Mouse (Mus musculus) hindbrain, embryonic 12.5 days (tissue): ENCODE measurements around the gene Grin2c. TPM values are rescaled to one million over a fixed set of nuclear protein-coding genes. Genes with fewer than 3 reads are reported as not detected.

ENCODE experiments used
- ATAC-seq: fragments of 200-750 bp; cut with Nextera tagmentation; 2 replicates; pipeline ENCODE4 v1.8.0; 2017; ENCODE audit warnings: moderate TSS enrichment; ENCODE audit not compliant: low FRiP score
- H3K27ac ChIP-seq: fragments of 300-500 bp; sonication (generic); 2 replicates; pipeline ENCODE4 v1.5.1; 2016; ENCODE audit warnings: mild to moderate bottlenecking
- H3K27me3 ChIP-seq: fragments of 300-500 bp; sonication (generic); 2 replicates; pipeline ENCODE4 v1.6.1; 2016; ENCODE audit warnings: mild to moderate bottlenecking
- H3K36me3 ChIP-seq: fragments of 300-500 bp; sonication (generic); 2 replicates; pipeline ENCODE4 v1.6.1; 2016; ENCODE audit warnings: mild to moderate bottlenecking
- H3K4me1 ChIP-seq: fragments of 300-500 bp; sonication (generic); 2 replicates; pipeline ENCODE4 v1.6.1; 2016
- H3K4me2 ChIP-seq: fragments of 300-500 bp; sonication (generic); replicated peaks from 2 replicates; pipeline ENCODE4 v1.6.1; 2016; ENCODE audit warnings: mild to moderate bottlenecking
- H3K4me3 ChIP-seq: fragments of 300-500 bp; sonication (generic); 2 replicates; pipeline ENCODE4 v1.5.1; 2016; ENCODE audit warnings: mild to moderate bottlenecking
- H3K9ac ChIP-seq: fragments of 300-500 bp; sonication (generic); 2 replicates; pipeline ENCODE4 v1.6.1; 2016; ENCODE audit warnings: mild to moderate bottlenecking, moderate library complexity
- H3K9me3 ChIP-seq: fragments of 300-500 bp; sonication (generic); replicated peaks from 2 replicates; pipeline ENCODE4 v1.6.1; 2016; ENCODE audit warnings: mild to moderate bottlenecking
- WGBS: fragments of 180-500 bp; shearing (Covaris S2); methylation state at CpG from one replicate; pipeline ENCODE4 v1.1.7; 2016; 5-methylcytosine and 5-hydroxymethylcytosine counted together
- polyA plus RNA-seq: library from polyadenylated mRNA; unstranded; fragments of >200 nt; fragmentation: Nextera tagmentation; extraction: Ambion mirVana; gene quantifications from 2 replicates; pipeline ENCODE4 v1.2.1, GENCODE M21; 2016

Gene Grin2c
- polyA plus RNA-seq, 1 experiment from 2014 or later: 0.57 TPM

DNA sequence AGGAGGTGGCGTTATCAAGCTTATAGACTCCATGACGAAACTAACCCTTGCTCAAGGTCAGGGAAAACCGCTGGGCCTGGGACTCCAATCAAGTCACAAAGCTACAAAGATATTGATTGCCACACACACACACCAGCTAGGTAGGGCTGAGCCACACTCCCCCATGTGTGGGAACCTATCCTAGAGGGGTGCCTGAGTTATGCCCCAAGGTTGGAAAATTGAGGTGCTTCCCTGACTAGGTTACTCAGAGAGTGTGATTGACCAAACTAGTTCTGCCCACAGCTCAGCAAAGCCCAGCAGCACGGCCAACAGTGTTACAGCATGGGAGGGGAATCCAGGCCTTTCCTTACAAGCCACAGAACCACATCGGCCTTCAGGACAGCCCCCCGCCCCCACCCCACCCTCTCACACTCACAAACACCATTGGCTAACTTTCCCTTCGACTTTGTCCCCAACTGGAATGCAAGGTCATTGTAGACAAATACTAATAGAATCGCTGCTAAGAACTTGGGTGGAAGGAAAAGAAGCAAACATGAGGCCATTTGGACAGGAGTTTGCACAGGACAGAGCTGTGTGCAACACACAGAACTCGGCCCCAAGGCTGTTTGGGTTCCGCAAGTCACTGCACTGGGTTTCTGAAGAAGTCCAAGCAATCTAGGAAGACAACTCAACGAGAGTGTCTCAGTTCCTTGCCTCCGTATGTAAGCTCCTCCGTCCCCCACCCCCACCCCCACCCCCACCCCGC, 25.8 kb upstream of the Grin2c start:
- Histone ChIP-seq H3K4me1 (peaks cover 6% of the 10 kb centered on the region; the same call in 1 of the 2 replicates), H3K36me3 (no peaks in the 10 kb centered on the region), H3K4me2 (no peak overlapping the region), H3K27me3 (peaks cover 21% of the 10 kb centered on the region), H3K27ac (no peak overlapping the region), H3K9me3 (no peaks in the 10 kb centered on the region), H3K4me3 (no peak overlapping the region), H3K9ac (no peak overlapping the region)
- ATAC-seq: no peak
- 73% methylated on average over 14 of the region's 14 CpGs for WGBS

DNA sequence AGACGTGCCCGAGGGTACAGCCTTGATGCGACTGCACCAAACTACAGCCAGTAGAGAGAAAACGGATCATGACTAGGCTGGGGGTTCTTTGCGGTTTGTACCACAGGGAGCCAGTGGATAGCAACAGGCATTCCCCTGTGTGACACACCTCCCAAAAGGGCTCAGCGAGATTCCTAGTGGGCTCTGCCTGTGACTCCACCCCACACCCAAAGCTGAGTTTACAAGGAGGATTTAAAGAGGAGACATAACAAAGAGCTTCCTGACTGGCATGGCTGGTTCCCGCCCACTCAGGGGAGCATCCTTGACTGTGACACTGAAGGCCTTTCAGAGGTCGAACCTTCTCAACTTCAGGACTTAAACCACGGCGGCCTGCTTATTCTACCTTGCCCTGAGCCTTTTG, 24.5 kb upstream of the Grin2c start:
- H3K4me3 ChIP-seq: no peak overlapping the region
- no peaks in the 10 kb centered on the region for H3K36me3 ChIP-seq
- no peak for ATAC-seq
- peaks cover 10% of the 10 kb centered on the region for H3K27me3 ChIP-seq
- H3K9me3 ChIP-seq: no peaks in the 10 kb centered on the region
- H3K27ac ChIP-seq: no peak overlapping the region
- WGBS: 76% methylated on average over 10 of the region's 10 CpGs
- no peak overlapping the region for H3K4me2 ChIP-seq
- H3K9ac ChIP-seq: no peak overlapping the region
- H3K4me1 ChIP-seq: no peaks in the 10 kb centered on the region; the same call in 1 of the 2 replicates

DNA sequence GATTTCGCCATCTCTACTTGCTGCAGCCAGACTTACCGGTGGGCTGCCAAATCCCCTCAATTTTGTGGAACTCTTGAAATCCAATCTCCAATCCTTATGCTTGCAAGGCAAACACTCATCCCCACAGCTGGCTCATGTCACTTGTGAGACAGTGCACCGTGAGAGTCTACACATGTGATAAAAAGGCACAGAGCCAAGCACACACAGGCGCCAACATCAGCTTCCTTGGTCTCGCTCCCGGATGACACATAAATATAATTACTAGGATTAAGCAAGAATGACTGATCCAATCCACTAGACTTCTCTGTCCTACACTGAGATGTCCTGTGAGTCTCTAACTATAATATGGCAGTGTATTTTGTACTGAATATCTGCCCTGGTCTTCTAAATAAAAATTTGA, 23.9 kb upstream of the Grin2c start:
- 88% methylated on average over 6 of the region's 6 CpGs for WGBS
- no peak for ATAC-seq
- no peaks in the 10 kb centered on the region; the same call in 1 of the 2 replicates for H3K4me1 ChIP-seq

DNA sequence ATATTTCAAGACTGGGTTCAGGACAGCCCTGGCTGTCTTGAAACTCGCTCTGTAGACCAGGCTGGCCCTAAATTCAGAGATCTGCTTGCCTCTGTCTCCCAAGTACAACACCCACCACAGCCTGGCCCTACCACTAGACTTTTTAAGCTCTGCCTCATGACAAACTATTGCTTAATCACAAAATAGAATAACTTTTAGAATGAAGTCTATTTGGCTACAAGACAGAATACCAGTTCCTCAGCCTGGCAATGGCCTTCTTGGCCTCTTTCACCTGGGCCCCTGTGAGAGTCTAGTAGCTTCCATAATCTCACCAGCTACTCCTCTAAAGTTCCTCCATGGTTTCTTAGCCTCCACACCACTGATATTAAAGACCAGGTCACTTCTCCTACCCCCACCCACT, 23.3 kb upstream of the Grin2c start:
- Histone ChIP-seq H3K27ac (no peak overlapping the region), H3K4me3 (no peak overlapping the region), H3K36me3 (no peaks in the 10 kb centered on the region), H3K4me1 (no peaks in the 10 kb centered on the region; the same call in 1 of the 2 replicates), H3K4me2 (no peak overlapping the region), H3K27me3 (no peaks in the 10 kb centered on the region), H3K9me3 (no peaks in the 10 kb centered on the region), H3K9ac (no peak overlapping the region)
- 100% methylated on average over 1 of the region's 1 CpGs for WGBS
- no peak for ATAC-seq

More for the DNA sequence above, 23.9 kb upstream of the Grin2c start:
- Histone ChIP-seq H3K9ac (no peak overlapping the region), H3K27ac (no peak overlapping the region), H3K36me3 (no peaks in the 10 kb centered on the region), H3K27me3 (peaks cover 5% of the 10 kb centered on the region; the same call in 1 of the 2 replicates), H3K4me2 (no peak overlapping the region), H3K4me3 (no peak overlapping the region), H3K9me3 (no peaks in the 10 kb centered on the region)

DNA sequence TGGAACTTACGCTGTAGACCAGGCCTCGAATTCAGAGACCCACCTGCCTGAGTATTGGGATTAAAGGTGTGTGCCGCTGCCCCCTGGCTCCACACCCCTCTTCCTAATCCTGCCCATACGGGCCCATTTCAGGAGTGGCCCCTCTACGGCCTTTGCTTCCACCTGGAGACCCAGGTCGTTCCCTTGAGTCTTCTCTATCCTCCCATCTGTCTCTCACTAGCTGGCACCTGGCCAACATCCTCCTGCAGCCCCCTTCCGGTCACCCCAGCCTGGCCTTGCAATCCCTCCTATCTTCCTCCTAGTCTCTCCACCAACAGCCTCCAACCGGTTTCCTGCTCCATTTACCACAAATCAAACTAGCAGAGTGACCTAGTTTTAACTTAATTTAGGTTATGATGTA, 22.8 kb upstream of the Grin2c start:
- no peak overlapping the region for H3K27ac ChIP-seq
- WGBS: 84% methylated on average over 8 of the region's 8 CpGs
- H3K4me1 ChIP-seq: no peaks in the 10 kb centered on the region; the same call in 1 of the 2 replicates
- no peak overlapping the region for H3K9ac ChIP-seq
- no peaks in the 10 kb centered on the region for H3K9me3 ChIP-seq
- no peaks in the 10 kb centered on the region for H3K27me3 ChIP-seq
- no peak overlapping the region for H3K4me2 ChIP-seq
- no peak overlapping the region for H3K4me3 ChIP-seq
- ATAC-seq: no peak
- no peaks in the 10 kb centered on the region for H3K36me3 ChIP-seq

DNA sequence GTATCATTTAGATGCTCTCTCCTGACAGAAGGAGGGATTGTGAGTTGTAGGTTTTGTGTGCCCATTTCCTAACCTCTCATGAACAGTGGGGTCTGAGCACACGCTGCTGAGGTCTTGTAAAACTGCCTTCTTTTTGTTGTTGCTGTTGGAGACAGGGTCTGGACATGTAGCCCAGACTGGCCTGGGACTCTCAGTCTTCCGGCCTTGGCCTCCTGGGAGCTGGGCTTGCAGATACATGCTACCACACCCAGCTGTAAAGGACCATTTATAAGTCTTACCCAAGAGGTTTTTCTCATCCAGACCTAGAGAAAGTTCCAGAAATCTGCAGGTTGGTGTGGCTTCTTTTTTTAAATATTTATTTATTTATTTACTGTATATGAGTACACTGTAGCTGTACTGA, 21.3 kb upstream of the Grin2c start:
- 90% methylated on average over 2 of the region's 2 CpGs for WGBS
- Histone ChIP-seq H3K9ac (no peak overlapping the region), H3K9me3 (no peaks in the 10 kb centered on the region)

DNA sequence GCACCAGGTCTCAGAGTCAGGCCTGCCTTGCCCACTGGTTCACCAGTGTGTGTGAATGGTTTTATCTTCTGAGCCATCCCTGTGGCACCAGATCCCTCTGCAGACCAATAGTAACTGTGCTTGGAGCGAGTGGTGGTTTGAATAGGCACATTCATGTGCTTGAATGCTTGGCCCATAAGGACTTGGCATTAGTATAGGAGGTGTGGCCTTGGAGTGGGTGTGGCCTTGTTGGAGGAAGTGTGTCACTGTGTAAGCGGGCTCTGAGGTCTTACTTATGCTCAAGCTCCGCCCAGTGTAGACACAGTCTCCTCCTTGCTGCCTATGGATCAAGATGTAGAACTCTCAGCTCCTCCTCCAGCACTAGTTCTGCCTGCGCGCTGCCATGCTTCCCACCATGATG, 20.3 kb upstream of the Grin2c start:
- ATAC-seq: no peak
- WGBS: 81% methylated on average over 5 of the region's 5 CpGs

More for the DNA sequence above, 21.3 kb upstream of the Grin2c start:
- Histone ChIP-seq H3K4me3 (no peak overlapping the region), H3K4me1 (no peaks in the 10 kb centered on the region; the same call in 1 of the 2 replicates), H3K36me3 (no peaks in the 10 kb centered on the region), H3K4me2 (no peak overlapping the region), H3K27ac (no peak overlapping the region), H3K27me3 (no peaks in the 10 kb centered on the region)
- no peak for ATAC-seq

DNA sequence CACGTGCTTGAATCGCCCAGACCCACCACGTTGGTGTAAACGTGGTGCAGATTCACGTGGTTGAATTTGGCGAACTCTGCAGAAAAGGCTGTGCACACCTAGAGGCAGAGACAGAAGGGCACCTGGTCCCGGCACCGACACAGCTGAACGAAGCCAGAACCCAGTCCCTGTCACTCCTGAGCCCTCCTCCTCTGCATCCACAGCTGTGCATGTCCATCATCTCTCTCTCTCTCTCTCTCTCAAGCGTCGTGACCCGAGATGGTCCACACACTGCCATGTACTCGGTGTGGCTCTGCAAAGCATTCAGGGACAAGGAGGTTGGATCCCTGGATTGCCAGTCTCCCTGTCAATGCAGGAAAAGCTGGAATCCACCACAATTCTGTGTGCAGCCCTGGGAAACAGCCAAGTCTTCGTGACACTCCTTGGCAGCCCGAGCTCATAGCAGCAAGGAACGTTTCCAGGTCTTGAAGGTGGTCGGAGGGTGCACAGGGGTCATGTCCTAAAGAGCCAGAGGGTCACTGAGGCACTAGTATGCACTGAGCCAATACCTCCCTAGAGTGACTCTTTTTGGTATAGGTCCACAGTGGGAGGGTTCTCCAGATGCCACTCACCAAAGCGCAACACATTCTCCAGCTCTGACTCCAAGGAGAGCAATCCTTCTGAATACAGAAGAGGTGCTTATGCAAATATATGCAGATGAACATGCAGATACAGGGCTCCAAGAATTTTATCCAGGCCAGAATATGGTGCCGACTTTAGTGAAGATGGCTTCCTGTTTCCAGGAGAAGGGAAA, 19.4 kb upstream of the Grin2c start:
- Histone ChIP-seq H3K9ac (no peak overlapping the region), H3K36me3 (no peaks in the 10 kb centered on the region), H3K9me3 (no peaks in the 10 kb centered on the region), H3K4me3 (no peak overlapping the region), H3K27me3 (no peaks in the 10 kb centered on the region), H3K4me2 (no peak overlapping the region), H3K4me1 (no peaks in the 10 kb centered on the region; the same call in 1 of the 2 replicates), H3K27ac (no peak overlapping the region)
- ATAC-seq: no peak
- 76% methylated on average over 19 of the region's 19 CpGs for WGBS

More for the DNA sequence above, 20.3 kb upstream of the Grin2c start:
- no peak overlapping the region for H3K4me2 ChIP-seq
- no peaks in the 10 kb centered on the region for H3K9me3 ChIP-seq
- H3K9ac ChIP-seq: no peak overlapping the region
- no peaks in the 10 kb centered on the region for H3K36me3 ChIP-seq
- no peaks in the 10 kb centered on the region; the same call in 1 of the 2 replicates for H3K4me1 ChIP-seq
- H3K4me3 ChIP-seq: no peak overlapping the region
- no peak overlapping the region for H3K27ac ChIP-seq
- no peaks in the 10 kb centered on the region for H3K27me3 ChIP-seq

DNA sequence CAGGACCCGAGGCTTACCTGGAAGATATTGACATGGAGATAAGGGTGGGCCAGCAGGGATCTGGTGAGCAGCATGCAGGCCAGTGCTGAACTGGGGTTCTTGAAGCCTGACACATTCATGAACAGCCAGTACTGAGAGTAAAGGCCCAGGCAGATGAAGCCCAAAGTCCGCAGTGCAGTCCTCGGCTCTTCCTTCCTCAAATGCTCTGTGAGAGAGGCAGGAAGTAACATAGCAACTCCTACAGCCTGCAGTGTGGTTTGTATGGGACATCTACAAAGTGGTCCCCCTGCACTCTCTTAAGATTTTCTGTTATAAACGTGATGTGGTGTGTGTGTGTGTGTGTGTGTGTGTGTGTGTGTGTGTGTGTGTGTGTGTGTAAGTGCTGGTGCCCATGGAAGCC, 18.2 kb upstream of the Grin2c start:
- Histone ChIP-seq H3K4me2 (no peak overlapping the region), H3K9ac (no peak overlapping the region), H3K36me3 (no peaks in the 10 kb centered on the region), H3K9me3 (no peaks in the 10 kb centered on the region), H3K4me3 (no peak overlapping the region), H3K4me1 (no peaks in the 10 kb centered on the region; the same call in 1 of the 2 replicates), H3K27me3 (no peaks in the 10 kb centered on the region), H3K27ac (no peak overlapping the region)
- no peak for ATAC-seq
- WGBS: 75% methylated on average over 4 of the region's 4 CpGs

DNA sequence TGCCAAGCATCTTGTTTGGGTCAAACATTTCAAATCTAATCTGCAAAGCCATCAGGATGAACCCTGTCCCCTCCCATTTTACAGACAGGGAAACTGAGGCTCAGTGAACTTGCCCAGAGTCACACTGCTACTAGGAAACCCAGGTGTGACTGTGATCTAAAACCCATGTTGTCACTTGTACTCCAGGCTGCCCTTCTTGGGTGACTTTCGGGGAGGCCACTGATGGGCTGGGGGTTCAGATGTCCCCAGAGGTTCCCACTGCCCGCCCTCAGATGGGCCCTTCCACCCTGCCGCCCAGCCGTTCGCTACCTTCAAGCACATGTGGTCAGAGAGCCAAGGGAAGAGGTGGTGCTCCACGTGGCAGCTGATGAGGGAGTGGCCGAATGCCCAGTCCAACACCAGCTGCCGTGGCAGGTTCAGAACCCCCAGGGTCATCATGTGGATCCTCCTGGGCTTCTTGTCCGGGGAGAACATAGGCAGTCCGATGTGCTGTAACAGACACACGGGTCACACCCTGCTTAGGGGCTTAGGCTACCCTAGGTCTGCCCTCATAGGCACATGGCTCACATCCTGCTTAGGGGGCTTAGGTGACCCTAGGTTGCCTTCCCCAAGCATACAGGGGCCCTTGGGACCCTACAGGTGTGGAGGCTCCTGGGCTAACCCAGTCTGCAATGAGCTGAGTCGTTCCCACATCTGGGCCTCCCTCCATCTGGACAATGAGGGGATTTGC, 17.0 kb upstream of the Grin2c start:
- 86% methylated on average over 12 of the region's 12 CpGs for WGBS
- Histone ChIP-seq H3K4me3 (no peak overlapping the region), H3K4me1 (no peaks in the 10 kb centered on the region; the same call in 1 of the 2 replicates), H3K36me3 (no peaks in the 10 kb centered on the region), H3K27ac (no peak overlapping the region), H3K9me3 (no peaks in the 10 kb centered on the region), H3K9ac (no peak overlapping the region), H3K4me2 (no peak overlapping the region), H3K27me3 (no peaks in the 10 kb centered on the region)
- ATAC-seq: no peak

DNA sequence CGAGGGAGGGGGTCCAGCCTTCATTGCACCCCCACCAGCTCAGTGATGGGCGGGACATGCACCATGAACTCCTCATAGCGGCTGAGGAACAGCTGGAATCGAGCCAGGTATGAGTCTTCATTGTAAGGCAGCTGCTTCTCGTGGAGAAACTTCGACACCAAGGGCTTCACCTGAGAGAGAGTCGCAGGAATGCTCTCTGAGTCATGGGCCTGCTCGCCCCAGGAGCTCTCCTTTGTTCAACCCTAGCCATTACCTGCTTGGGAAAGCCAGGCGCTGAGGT, 16.4 kb upstream of the Grin2c start:
- WGBS: 73% methylated on average over 9 of the region's 9 CpGs
- no peak for ATAC-seq

More for the DNA sequence above, 16.4 kb upstream of the Grin2c start:
- Histone ChIP-seq H3K27me3 (no peaks in the 10 kb centered on the region), H3K4me3 (no peak overlapping the region), H3K4me2 (no peak overlapping the region), H3K9ac (no peak overlapping the region), H3K36me3 (no peaks in the 10 kb centered on the region), H3K27ac (no peak overlapping the region), H3K4me1 (no peaks in the 10 kb centered on the region; the same call in 1 of the 2 replicates), H3K9me3 (no peaks in the 10 kb centered on the region)
